Mouse (Mus musculus): ENCODE results near the gene Erbb2.

- no peak for TF ChIP-seq POLR2A (IDR thresholded peaks at IDR 0.05; ENCODE audit: extremely low read depth, insufficient read depth, low read length)
- TF ChIP-seq CTCF (IDR thresholded peaks at IDR 0.05; ENCODE audit: extremely low read depth, insufficient read depth, low read length) = no peak
Measured at GRCm38 (mm10) chr11:98418939-98419547, 6.8 kb downstream of the Erbb2 start.
